In the genomic region with DNA sequence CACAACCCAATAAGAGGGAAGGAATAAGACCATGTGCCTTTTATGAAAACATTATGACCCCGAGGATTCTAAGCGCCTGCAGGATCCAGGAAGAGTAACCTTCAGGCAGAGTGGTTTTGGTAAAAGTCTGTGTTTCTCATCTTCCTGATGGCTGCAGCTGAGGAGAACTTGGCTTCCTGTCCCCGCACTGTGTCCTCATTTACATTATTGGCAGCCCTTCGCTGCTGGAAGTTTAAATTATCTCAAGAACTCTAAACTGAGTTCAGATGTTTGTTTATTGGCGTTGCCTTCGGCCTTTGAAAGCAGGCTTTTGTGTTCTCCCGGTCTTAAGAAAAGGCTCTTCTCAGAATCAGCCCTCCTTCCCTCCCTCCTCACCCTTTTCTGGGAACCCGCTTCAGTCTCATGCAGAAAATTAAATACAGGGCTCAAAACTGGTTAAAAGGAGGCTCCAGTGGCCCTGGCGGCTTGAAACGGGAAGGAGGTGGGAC, we compare ENCODE assay signal across 8 mouse cellular contexts.
DNase-seq lines count a peak whose midpoint lies in the region; ATAC-seq and TF ChIP-seq lines count a peak whose summit lies in the region.

No protein-coding gene starts in this region.

- H3K4me2 ChIP-seq in embryonic facial prominence, embryonic 14.5 days (ENCODE audit: low read depth, low read length): peak overlapping the region; percentile 72
- peak overlapping the region; percentile 85 for H3K4me2 ChIP-seq in hindbrain, postnatal 0 days (ENCODE audit: low read depth, low read length)
- peak overlapping the region; percentile 60 for H3K4me2 ChIP-seq in myocyte (ENCODE audit: low read depth)

- H3K36me3 ChIP-seq in embryonic facial prominence, embryonic 14.5 days (ENCODE audit: control insufficient read depth, insufficient read depth, low read length): no peaks in the 10 kb centered on the region
- no peaks in the 10 kb centered on the region for H3K36me3 ChIP-seq in hindbrain, postnatal 0 days (ENCODE audit: insufficient read depth, low read length)
- no peaks in the 10 kb centered on the region for H3K36me3 ChIP-seq in myocyte (ENCODE audit: control insufficient read depth, insufficient read depth)

- peaks cover 7% of the 10 kb centered on the region; the same call in 1 of the 2 replicates for H3K4me1 ChIP-seq in embryonic facial prominence, embryonic 14.5 days (ENCODE audit: control insufficient read depth, insufficient read depth, low read length)
- peaks cover 10% of the 10 kb centered on the region; the same call in 1 of the 2 replicates for H3K4me1 ChIP-seq in hindbrain, postnatal 0 days (ENCODE audit: insufficient read depth, low read length)

- ATAC-seq in embryonic facial prominence, embryonic 14.5 days (ENCODE audit: low read depth): peak; percentile 45
- peak; percentile 10; the same call in 1 of the 2 replicates for ATAC-seq in hindbrain, postnatal 0 days
- no peak for ATAC-seq in erythroblast, adult 5-6 weeks (replicated peaks; ENCODE audit: low FRiP score, poor library complexity, severe bottlenecking)

- H3K27me3 ChIP-seq in embryonic facial prominence, embryonic 14.5 days (replicated peaks; ENCODE audit: control insufficient read depth, insufficient read depth, low read length): no peaks in the 10 kb centered on the region
- H3K27me3 ChIP-seq in hindbrain, postnatal 0 days (ENCODE audit: insufficient read depth, low read length): no peaks in the 10 kb centered on the region
- no peaks in the 10 kb centered on the region for H3K27me3 ChIP-seq in myocyte (ENCODE audit: control insufficient read depth, insufficient read depth, insufficient read length)

- WGBS in embryonic facial prominence, embryonic 14.5 days: 2% methylated on average over 10 of the region's 10 CpGs
- WGBS in hindbrain, postnatal 0 days: under 1% methylated on average over 10 of the region's 10 CpGs

- no peak for DNase-seq in left cerebral cortex, adult 2 months (ENCODE audit: extremely low spot score in 1 of 2, low spot score in 2 of 2)
- DNase-seq in left cerebral cortex, adult 9 months (ENCODE audit: low spot score in 2 of 2): no peak
- peak; percentile 82 for DNase-seq in embryonic facial prominence, embryonic 14.5 days (ENCODE audit: low spot score)
- no peak for DNase-seq in hindbrain, postnatal 0 days (ENCODE audit: low spot score)
- DNase-seq in adrenal gland, postnatal 10 days: no peak
- DNase-seq in lung, postnatal 4 days: no peak

- peak overlapping the region; percentile 80 for H3K4me3 ChIP-seq in left cerebral cortex, adult 2 months
- H3K4me3 ChIP-seq in embryonic facial prominence, embryonic 14.5 days (ENCODE audit: low read depth, low read length): peak overlapping the region; percentile 51
- H3K4me3 ChIP-seq in hindbrain, postnatal 0 days (ENCODE audit: low read length): peak overlapping the region; percentile 64
- H3K4me3 ChIP-seq in myocyte: peak overlapping the region; percentile 17

- no peak overlapping the region for H3ac ChIP-seq in myocyte (ENCODE audit: control insufficient read depth, insufficient read length)

- peak overlapping the region; percentile 59 for H3K9ac ChIP-seq in embryonic facial prominence, embryonic 14.5 days (ENCODE audit: low read depth, low read length)
- peak overlapping the region; percentile 65; the same call in 1 of the 2 replicates for H3K9ac ChIP-seq in hindbrain, postnatal 0 days (replicated peaks; ENCODE audit: low read length)

- intact Hi-C loops in left cerebral cortex, adult 2 months (cut with DNase I): loop anchor here (1.0 to 5.0 kb wide), 4 partner anchors 57 to 159 kb away; no protein-coding TSS in a partner anchor

- H3K27ac ChIP-seq in left cerebral cortex, adult 2 months: peak overlapping the region; percentile 95
- peak overlapping the region; percentile 82 for H3K27ac ChIP-seq in embryonic facial prominence, embryonic 14.5 days (replicated peaks; ENCODE audit: low read depth, low read length)
- peak overlapping the region; percentile 86 for H3K27ac ChIP-seq in hindbrain, postnatal 0 days

- H3K9me3 ChIP-seq in embryonic facial prominence, embryonic 14.5 days (ENCODE audit: control insufficient read depth, low read length): no peaks in the 10 kb centered on the region
- H3K9me3 ChIP-seq in hindbrain, postnatal 0 days (ENCODE audit: low read length): no peaks in the 10 kb centered on the region

- no peak for TF ChIP-seq CTCF in left cerebral cortex, adult 2 months (IDR thresholded peaks at IDR 0.05)
- no peak for TF ChIP-seq CTCF in hindbrain, postnatal 0 days (IDR thresholded peaks at IDR 0.05; ENCODE audit: low read depth)

- H3K79me2 ChIP-seq in myocyte (ENCODE audit: control insufficient read depth, insufficient read depth): peaks cover 11% of the 10 kb centered on the region

- no peak for TF ChIP-seq POLR2A in myocyte (IDR thresholded peaks at IDR 0.05; ENCODE audit: insufficient read length, low read depth)

TF ChIP-seq in myocyte, 11 proteins besides CTCF, POLR2A, EP300 and RAD21:
- TF ChIP-seq CEBPB (IDR thresholded peaks at IDR 0.05; ENCODE audit: insufficient read depth, poor library complexity, severe bottlenecking): no peak

Comparison
In these comparisons a context has a peak if more than half of its experiments do, and no peak if none do; other contexts are left out.
1. H3K4me3 ChIP-seq: peak in every context shown above with its lines; median percentile 80 in left cerebral cortex, adult 2 months; 64 in hindbrain, postnatal 0 days; 51 in embryonic facial prominence, embryonic 14.5 days; 17 in myocyte.